Mouse (Mus musculus) left cerebral cortex, postnatal 4 days (tissue): ENCODE measurements around the gene Ankrd61. TPM values are rescaled to one million over a fixed set of nuclear protein-coding genes. Genes with fewer than 3 reads are reported as not detected.

Experiments
- DNase-seq: peaks from one replicate; pipeline ENCODE4 v3.0.0-alpha.2; 2022
- intact Hi-C: fragments of 180-260 bp; cut with DNase I; formaldehyde crosslinking; loops from one replicate; pipeline ENCODE4 v1.15.1; 2025
- total RNA-seq, 2 experiments: library from RNA; stranded (reverse); gene quantifications; 2 replicates each; pipeline ENCODE4 v1.2.3; 2021

Gene Ankrd61
- total RNA-seq, result under 1 TPM; 0.20 to 0.22 TPM

DNA sequence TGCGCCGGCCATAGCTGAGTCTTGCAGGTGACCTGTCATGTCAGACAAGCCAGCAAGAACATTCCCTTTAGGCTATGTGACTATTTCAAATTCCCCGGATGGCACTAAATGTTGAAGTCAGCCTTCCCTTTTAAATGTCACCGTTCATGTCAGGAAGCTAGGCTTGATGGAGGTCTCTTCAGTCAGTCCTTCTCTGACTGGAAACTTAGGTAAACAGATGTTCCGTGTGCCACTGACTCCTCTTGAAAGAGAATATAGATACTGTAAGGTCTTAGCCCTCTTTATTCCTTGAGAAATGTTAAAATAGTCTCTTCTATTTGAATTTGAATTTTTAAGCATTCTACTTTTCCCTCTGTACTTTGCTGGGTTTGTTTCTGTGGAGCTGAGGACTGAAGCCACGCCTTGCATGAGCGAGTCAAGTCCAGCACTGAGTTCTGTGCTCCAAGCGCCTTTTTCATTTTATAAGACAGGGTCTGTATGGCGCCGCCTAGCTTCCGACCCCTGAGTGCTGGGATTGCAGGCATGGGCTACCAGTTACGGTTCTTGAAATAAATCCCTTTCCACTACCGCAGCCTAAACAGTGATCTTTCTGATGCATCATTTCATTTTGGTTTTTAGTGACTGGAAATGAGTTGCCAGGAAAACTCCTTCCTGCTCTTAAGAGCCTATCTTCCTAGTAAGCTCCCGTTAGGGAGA lies at the start of gene Ankrd61:
Ankrd61 (minus strand) TSS at position 51 of the 696 bp plus-strand sequence.
- DNase-seq, result no peak

DNA sequence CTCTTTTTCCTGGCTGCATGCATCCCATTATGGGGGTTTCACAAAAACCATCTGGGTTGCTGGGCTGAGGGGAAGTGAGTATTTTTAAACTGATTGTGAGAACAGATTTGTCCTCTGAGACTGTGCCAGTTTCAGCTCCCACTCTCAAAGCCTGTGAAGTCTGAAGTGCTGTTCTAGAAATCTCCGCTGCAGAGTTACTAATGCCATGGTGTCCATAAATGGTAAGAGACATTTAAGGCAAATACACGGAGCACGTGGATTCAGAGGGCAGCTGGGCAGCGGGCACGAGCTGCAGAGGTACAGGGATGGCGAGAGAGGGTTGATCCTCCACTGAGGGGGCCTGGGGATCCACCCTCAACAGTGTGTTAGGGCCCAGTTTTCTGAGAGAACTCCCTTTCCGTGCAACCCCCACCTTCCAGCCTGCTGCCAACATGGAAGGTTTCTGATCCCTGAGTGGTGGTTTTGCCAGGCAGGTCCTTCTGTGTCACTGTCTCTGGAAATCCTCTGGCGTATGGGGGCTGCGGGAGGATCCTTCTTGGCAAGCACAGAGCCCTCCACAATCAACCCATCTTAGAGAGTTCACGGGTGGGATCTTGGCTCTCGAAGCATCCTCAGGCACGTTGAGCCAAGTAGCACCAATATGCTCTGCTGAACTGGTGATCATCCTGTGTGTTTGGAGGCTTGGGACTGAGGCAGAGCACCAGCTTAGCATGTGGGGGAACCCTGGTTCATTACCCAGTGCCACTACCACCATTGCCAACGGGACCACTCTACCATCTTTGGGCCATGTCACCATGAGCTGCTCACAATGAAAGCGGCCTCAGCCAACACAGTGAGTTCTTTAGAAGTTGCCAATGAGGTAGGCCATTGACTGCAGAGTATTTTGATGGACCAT lies 46.0 kb upstream of the Ankrd61 start:
- DNase-seq, result no peak
- intact Hi-C loops, result no loop called here

More for the DNA sequence above, at the start of gene Ankrd61:
- intact Hi-C loops, result no loop called here

GRCm38 (mm10) chr5:143941588-143941987 lies 44.1 kb upstream of the Ankrd61 start:
- intact Hi-C loops, result no loop called here

GRCm38 (mm10) chr5:143936156-143936555 lies 38.7 kb upstream of the Ankrd61 start:
- DNase-seq, result no peak
- intact Hi-C loops, result no loop called here

More at GRCm38 (mm10) chr5:143941588-143941987, 44.1 kb upstream of the Ankrd61 start:
- DNase-seq, result no peak

DNA sequence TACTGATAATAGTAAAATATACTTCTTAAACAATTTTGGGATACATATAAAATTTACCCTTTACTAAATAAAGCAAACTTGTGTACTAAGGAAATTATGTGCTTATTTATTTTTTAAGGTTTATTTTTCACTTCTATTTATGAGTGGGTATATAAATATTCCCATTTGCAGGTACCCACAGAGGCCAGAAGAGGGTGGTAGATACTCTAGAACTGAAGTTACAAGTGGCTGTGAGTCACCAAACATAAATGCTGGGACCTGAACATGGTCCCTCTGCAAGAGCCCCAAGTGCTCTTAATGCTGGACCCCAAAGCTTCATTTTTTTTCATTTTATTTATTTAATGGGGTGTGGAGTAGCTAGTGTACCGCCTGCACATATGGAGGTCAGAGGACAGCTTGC lies 36.4 kb upstream of the Ankrd61 start:
- DNase-seq, result no peak
- intact Hi-C loops, result no loop called here

DNA sequence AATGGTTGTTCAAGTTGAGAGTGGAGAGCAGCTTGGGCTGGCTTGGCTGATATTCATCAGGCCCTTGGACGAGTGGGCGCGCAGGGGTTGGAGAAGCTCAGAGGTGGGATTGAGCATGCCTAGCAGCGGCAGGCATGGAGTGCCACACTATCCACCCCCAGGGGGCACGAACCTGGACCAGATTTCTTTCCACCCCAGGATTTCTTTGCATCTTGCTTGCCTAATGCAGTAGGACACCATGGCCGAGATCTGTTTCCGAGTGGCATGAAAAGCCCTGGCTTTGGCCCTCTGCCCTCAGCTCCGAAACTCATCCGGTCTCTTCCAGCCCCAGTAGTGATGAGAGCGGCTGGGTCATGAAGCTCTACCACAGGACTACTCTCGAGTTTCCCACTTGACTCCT lies 35.9 kb upstream of the Ankrd61 start:
- peak; percentile 2 for DNase-seq
- intact Hi-C loops, result no loop called here

- peak; percentile 10 for DNase-seq
- intact Hi-C loops, result no loop called here
Observed at GRCm38 (mm10) chr5:143932831-143933230, 35.3 kb upstream of the Ankrd61 start, which contains the start of gene Rsph10b. Gene Rsph10b (plus strand): TSS chr5:143933035.

DNA sequence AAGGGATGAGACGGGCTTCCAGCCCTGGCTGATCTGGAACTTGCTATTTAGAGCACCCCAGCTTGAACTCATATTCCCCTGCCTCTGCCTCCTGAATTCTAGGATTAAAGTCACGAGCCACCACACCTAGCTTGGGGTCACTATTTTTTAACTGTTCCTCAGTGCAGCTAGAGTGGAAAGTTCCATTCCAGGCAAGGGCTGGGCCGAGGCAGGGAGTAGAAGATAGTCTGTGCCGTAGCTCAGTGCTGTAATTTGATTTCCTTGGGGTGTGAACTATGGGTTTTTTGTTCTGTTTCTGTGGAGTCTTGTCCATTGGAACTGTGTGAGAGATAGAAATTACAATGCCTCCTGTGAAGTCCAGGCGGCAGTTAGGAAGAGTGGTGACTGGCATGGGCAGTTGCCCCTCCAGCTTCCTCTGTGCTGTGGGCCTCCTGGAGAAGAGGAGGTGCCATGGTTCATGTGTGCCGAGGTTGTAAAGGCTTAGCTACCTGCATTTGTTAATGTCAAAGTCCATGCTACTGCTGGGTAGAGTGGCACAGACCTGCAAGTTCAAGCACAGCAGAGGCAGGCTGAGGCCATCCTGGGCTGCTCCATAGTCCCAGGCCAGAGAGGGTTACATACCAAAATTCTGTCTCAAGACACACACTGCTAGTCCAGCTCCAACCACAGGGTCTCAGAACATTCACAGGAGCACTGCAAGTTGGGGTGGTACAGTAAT lies 34.5 kb upstream of the Ankrd61 start:
- no peak for DNase-seq
- intact Hi-C loops, result no loop called here

DNA sequence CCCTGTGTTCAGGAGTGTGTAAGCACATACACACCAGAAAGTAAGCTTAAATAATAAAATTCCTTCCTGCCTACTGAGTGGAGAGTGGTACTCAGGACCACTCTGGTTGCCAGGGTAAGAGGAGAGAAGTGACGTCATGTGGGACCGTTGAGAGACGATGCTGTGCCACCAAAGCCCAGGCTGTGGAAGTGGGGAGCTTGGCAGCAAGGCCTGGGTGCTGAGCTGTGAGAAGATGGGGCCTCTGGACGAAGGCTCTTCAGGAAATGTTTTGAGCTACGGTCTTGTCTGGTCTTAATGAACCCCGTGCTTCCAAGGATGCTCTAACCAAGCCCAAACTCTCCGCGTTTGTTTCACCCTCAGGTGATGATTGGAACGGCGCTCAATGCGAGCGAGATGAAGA lies 33.2 kb upstream of the Ankrd61 start:
- intact Hi-C loops, result no loop called here
- DNase-seq, result no peak

DNA sequence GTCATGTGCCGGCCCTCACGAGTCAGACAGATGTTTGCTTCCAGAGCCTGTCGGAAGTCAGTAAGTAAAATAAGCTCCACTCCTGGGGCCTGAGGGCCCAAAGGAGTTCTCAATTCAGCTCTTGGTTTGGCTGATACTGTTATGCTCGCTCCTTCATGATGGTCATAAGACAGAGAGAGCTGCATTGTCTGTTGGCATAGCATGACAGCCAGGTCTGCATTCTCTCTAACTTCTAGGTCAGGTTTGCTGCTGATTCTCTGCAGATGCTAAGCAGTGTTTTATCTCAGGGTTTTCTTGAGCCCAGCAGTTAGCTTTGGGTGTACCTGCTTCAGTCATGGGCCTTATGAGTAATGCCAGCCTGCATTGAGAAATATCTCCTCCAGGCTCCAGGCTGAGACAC lies 31.8 kb upstream of the Ankrd61 start:
- no peak for DNase-seq
- intact Hi-C loops, result loop anchor here (5.0 kb wide), 1 partner anchor 63 kb away; no protein-coding TSS in a partner anchor

- intact Hi-C loops, result loop anchor here (5.0 kb wide), 1 partner anchor 64 kb away; no protein-coding TSS in a partner anchor
Observed at GRCm38 (mm10) chr5:143927875-143928274, 30.4 kb upstream of the Ankrd61 start, which contains the start of gene Gm42421. Gene Gm42421 (plus strand): TSS chr5:143928175.

DNA sequence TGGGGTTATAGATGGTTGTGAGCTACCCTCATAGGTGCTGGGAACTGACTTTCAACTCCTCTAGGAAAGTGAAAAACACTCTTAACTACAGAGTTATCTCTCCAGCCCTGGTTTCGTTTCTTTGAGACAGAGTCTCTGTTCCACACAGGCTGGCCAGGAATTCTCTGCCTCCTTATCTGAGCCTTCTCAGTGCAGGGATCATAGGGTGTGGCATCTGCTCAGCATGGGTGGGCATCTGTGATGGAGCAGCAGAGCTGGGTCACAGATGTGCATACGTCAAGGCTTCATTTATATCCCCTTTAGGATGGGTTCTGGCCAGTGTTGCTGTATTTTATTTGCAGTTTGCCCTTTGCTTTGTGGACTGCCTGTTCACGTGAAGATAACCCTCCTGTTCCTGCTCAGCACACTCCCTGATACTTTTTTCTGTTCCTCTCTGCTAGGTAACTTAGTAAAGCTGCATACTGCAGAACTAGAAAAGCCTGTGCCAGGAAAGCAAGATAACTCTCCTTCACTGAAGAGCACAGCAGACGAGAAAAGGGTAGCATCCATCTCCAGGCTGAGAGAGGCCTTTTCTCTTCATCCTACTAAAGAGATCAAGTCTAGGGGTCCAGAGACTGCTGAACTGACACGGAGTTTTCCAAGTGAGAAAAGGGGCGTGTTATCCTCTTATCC lies 27.4 kb upstream of the Ankrd61 start:
- intact Hi-C loops, result loop anchor here (5.0 kb wide), 1 partner anchor 67 kb away; no protein-coding TSS in a partner anchor
- DNase-seq, result no peak

More at GRCm38 (mm10) chr5:143927875-143928274, 30.4 kb upstream of the Ankrd61 start, which contains the start of gene Gm42421:
- no peak for DNase-seq

DNA sequence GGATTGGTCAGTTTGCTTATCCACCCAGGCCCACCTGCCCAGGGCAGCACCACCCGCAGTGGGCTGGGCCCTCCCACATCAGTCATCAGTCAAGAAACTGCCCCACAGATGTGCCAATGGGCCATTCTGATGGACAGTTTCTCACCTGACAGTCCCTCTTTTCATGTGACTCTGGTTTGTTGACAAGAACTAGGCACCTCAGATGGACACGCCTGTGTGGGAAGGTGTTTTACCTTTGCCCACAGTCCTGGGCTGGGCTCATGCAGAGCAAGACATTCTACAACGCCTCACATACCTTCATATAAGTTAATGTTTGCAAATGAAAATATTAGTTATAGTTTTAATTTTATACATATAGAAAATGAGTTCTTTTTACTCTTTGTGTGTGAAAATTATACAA lies 20.6 kb upstream of the Ankrd61 start:
- intact Hi-C loops, result no loop called here
- no peak for DNase-seq

GRCm38 (mm10) chr5:143917418-143917817 lies 19.9 kb upstream of the Ankrd61 start:
- intact Hi-C loops, result no loop called here

GRCm38 (mm10) chr5:143916221-143916620 lies 18.7 kb upstream of the Ankrd61 start:
- intact Hi-C loops, result no loop called here
- DNase-seq, result peak; percentile 24

More at GRCm38 (mm10) chr5:143917418-143917817, 19.9 kb upstream of the Ankrd61 start:
- peak; percentile 15 for DNase-seq

DNA sequence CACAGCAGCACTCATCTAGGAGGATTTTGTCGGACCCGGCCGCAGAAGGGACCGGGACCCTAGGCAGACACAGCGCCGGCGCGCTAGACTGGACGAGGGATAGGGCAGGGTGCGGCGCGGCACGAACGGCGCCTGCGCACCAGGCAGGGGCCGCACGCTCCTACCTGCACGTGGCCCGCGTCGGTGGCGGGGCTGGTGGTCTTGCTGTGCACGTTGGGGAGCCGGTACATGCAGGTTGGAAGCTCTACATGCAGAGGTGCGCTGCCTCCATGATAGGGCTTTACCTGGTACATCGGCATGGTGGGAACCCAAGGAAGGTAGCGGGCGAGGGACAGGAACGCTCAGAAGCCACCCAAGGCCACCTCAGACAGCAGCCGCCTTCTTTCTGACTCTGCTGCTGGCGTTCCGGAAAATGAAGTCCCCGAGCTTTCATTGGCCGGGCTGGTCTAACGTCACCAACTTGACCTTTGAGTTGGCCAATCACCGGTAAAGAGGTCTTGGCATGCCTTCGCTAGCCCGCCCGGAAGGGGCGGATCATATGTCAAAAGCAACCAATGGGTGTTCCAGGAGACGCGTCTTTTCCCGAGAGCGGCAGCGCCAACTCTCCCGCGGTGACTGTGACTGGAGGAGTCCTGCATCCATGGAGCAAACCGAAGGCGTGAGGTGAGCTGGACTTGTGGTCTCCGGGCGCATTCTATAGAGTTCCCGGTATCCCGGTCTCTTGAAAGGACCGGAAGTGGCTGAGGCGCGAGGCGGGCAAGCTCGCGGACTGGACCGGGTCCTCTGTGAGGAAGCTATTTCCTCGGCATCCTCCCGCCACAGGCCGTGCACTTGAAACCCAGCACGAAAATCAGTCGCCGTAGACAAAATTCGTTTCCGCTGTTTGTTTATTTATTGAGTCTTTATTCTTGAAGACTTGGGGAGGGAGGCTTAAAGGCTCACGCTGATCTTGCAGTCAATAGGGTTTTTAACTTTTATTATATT lies 12.2 kb upstream of the Ankrd61 start, which contains the start of the genes Aimp2 and Pms2:
Aimp2 (minus strand) TSS at position 431 of the 984 bp plus-strand sequence.
Pms2 (plus strand) TSS at position 548 of the 984 bp plus-strand sequence.
- DNase-seq, result peak; percentile 96
- intact Hi-C loops, result loop anchor here (5.0 kb wide), 1 partner anchor 93 kb away; no protein-coding TSS in a partner anchor

GRCm38 (mm10) chr5:143908926-143909325 lies 11.4 kb upstream of the Ankrd61 start:
- intact Hi-C loops, result no loop called here

DNA sequence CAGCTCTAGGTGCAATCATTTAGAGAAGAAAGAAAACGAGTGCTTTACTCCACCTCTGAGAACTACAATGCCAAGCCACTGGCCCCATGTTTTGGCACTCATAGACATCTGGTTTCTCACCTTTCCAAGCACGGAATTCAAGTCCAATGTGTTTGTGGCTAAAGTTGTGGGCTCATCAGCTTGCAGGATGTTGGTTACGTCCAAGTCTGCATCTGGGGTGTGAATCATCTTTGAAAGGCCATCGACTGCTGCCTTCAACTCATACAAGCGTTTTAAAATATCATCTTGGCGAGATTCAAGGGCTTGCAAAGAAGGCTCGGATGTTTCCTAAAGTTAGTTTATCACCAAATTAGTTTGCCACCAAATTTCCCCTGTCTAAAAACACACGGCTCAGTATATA lies 8.9 kb upstream of the Ankrd61 start:
- intact Hi-C loops, result no loop called here
- no peak for DNase-seq

More at GRCm38 (mm10) chr5:143908926-143909325, 11.4 kb upstream of the Ankrd61 start:
- DNase-seq, result no peak
